Mouse (Mus musculus): Measurements from ENCODE around the gene Zfp217. TPM values are rescaled to one million over a fixed set of nuclear protein-coding genes. Genes with fewer than 3 reads are reported as not detected.

Zfp217 gene
- polyA plus RNA-seq, 1 experiment from 2014 or later = 4.1 TPM

DNA sequence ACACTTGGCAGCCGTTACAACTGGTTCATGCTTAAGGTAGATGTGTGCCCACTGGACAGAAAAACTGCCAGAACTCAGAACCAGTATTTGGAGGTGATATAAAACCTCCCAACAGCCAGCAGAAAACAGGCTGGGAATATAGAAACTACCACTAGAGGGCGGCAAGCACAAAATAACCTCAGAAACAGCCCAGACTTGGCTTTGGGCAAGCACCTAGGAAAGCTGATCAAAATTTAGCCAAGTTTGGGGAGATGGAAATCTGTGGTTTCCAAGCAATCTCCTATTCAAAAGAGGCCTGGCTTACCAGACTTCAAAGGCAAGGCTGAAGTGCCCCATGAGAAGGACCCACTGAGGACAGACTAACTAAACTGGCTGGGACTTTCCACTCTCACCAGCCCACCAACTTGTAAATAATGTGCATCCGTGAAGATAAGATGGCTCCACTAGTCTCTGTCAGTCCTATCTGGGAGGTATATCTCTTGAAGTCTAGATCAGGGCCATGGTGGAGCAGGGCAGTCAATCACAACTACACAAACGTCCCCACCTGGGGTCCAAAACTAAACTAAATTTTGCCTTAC is 31.1 kb downstream of the Zfp217 start:
- no peaks in the 10 kb centered on the region for H3K27me3 ChIP-seq
- peaks cover 72% of the 10 kb centered on the region for H3K36me3 ChIP-seq
- H3K9me3 ChIP-seq (replicated peaks) = no peaks in the 10 kb centered on the region
- no peak for ATAC-seq (ENCODE audit: insufficient number of reproducible peaks, low FRiP score, low TSS enrichment, low read depth)
- H3K9ac ChIP-seq = no peak overlapping the region
- no peak overlapping the region for H3K4me3 ChIP-seq (replicated peaks)
- H3K27ac ChIP-seq (replicated peaks) = peak overlapping the region; percentile 23; the same call in 1 of the 2 replicates
- no peak overlapping the region for H3K4me2 ChIP-seq (replicated peaks)
- peaks cover 16% of the 10 kb centered on the region for H3K4me1 ChIP-seq
- WGBS = 40% methylated on average over 4 of the region's 4 CpGs

DNA sequence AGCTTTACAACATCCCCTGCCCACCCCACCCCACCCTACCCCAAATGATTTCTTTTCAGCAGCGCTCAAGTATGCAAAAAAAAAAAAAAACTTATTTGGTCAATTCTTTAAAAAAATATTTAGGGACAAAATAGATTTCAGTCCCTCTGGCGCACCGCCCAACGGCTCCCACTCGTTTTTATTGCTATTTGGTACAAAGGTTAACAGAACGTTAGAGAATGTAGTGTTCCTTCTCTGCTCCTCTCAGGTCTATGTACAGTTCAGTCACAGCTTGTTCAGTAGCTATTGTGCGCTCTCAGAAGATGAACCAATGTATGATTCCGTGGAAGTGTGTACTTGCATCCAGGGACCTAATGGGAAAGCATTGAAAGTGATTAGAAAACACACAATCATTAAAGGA is 37.6 kb downstream of the Zfp217 start:
- H3K27ac ChIP-seq (replicated peaks) = no peak overlapping the region
- H3K9me3 ChIP-seq (replicated peaks) = no peaks in the 10 kb centered on the region
- peaks cover 70% of the 10 kb centered on the region for H3K36me3 ChIP-seq
- no peak for ATAC-seq (ENCODE audit: insufficient number of reproducible peaks, low FRiP score, low TSS enrichment, low read depth)
- no peak overlapping the region for H3K9ac ChIP-seq
- no peaks in the 10 kb centered on the region for H3K27me3 ChIP-seq
- H3K4me1 ChIP-seq = no peaks in the 10 kb centered on the region
- no peak overlapping the region for H3K4me3 ChIP-seq (replicated peaks)
- WGBS = 86% methylated on average over 8 of the region's 8 CpGs
- H3K4me2 ChIP-seq (replicated peaks) = no peak overlapping the region

- Histone ChIP-seq H3K27me3 (no peaks in the 10 kb centered on the region), H3K9me3 (replicated peaks) (no peaks in the 10 kb centered on the region), H3K36me3 (peaks cover 62% of the 10 kb centered on the region), H3K9ac (no peak overlapping the region), H3K27ac (replicated peaks) (no peak overlapping the region), H3K4me2 (replicated peaks) (no peak overlapping the region), H3K4me3 (replicated peaks) (no peak overlapping the region), H3K4me1 (no peaks in the 10 kb centered on the region)
- ATAC-seq (ENCODE audit: insufficient number of reproducible peaks, low FRiP score, low TSS enrichment, low read depth) = no peak
- WGBS = 60% methylated on average over 5 of the region's 5 CpGs
These were observed 38.4 kb downstream of the Zfp217 start for GRCm38 (mm10) chr2:170109528-170109927.

DNA sequence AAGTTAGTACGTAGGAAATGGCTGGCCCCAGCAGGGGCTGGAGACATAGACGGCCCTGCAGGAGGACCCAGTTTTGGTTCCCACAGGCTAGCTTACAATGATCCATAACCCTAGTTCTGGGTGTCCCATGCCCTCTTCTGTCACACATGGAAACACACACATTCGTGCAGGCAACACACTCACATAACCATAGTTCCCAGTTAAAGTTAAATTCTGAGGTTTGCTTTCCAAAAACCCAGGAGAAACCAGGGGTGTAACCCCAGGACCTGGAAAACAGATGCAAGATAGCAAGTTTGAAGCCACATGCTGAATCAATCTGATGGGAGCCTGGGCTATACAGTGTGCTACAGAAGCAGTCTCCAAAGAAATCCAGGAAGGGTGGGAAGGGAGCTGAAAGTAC is 40.1 kb downstream of the Zfp217 start:
- ATAC-seq (ENCODE audit: insufficient number of reproducible peaks, low FRiP score, low TSS enrichment, low read depth) = no peak
- H3K36me3 ChIP-seq = peaks cover 45% of the 10 kb centered on the region

DNA sequence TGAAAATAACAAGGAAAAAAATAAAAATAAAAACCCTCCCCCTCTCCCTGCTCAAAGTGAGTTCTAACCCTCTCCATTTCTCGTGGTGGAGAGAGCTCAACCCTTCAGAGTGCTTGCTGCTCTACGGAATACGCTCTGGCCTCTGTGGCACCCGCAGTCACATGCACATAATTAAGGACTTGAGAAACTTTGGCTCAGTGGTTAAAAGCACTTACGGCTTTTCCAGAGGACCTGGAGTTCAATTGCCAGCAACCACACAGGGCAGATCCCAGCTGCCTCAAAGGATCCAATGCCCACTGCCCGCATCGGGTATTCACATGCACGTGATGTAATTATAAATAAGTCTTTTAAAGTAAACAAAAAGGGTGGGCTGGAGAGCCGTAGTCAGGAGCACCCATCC is 41.9 kb downstream of the Zfp217 start:
- H3K4me3 ChIP-seq (replicated peaks) = no peak overlapping the region
- no peaks in the 10 kb centered on the region for H3K4me1 ChIP-seq
- H3K27ac ChIP-seq (replicated peaks) = no peak overlapping the region
- no peaks in the 10 kb centered on the region for H3K9me3 ChIP-seq (replicated peaks)
- no peak overlapping the region for H3K9ac ChIP-seq
- 0 out of 2 replicates have a peak, but pooled peaks have one; percentile 12 for ATAC-seq (ENCODE audit: insufficient number of reproducible peaks, low FRiP score, low TSS enrichment, low read depth)
- no peak overlapping the region for H3K4me2 ChIP-seq (replicated peaks)
- no peaks in the 10 kb centered on the region for H3K27me3 ChIP-seq
- WGBS = 53% methylated on average over 9 of the region's 9 CpGs
- peaks cover 31% of the 10 kb centered on the region for H3K36me3 ChIP-seq

More for the DNA sequence above, 40.1 kb downstream of the Zfp217 start:
- Histone ChIP-seq H3K9ac (no peak overlapping the region), H3K27me3 (no peaks in the 10 kb centered on the region), H3K4me1 (no peaks in the 10 kb centered on the region), H3K9me3 (replicated peaks) (no peaks in the 10 kb centered on the region), H3K4me3 (replicated peaks) (no peak overlapping the region), H3K27ac (replicated peaks) (no peak overlapping the region), H3K4me2 (replicated peaks) (no peak overlapping the region)
- WGBS = 82% methylated on average over 3 of the region's 3 CpGs

GRCm38 (mm10) chr2:170104396-170104795 is 43.5 kb downstream of the Zfp217 start:
- no peaks in the 10 kb centered on the region for H3K4me1 ChIP-seq
- no peaks in the 10 kb centered on the region for H3K9me3 ChIP-seq (replicated peaks)
- peaks cover 15% of the 10 kb centered on the region for H3K36me3 ChIP-seq
- H3K27me3 ChIP-seq = no peaks in the 10 kb centered on the region
- no peak overlapping the region for H3K4me2 ChIP-seq (replicated peaks)
- no peak overlapping the region for H3K9ac ChIP-seq
- no peak overlapping the region for H3K27ac ChIP-seq (replicated peaks)
- 91% methylated on average over 6 of the region's 6 CpGs for WGBS
- no peak overlapping the region for H3K4me3 ChIP-seq (replicated peaks)
- ATAC-seq (ENCODE audit: insufficient number of reproducible peaks, low FRiP score, low TSS enrichment, low read depth) = no peak

DNA sequence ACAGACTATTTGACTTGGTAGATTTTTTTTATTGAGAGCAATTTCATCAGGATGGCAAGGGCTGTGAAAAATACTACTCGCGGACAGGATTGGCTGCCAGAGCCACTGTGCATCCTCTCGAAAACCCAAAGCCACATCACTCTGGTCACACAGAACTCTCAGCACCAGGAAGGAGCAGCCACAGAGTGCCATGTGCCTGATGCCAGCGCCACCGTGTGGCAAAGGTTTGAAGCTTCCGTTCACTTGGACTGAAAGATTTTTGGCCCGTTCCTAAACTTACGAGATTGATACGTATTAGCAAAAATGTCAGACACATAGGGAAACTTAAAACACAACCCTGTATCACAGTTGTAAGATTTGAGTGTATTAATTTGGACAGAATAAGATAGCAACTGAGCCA is 44.1 kb downstream of the Zfp217 start:
- Histone ChIP-seq H3K36me3 (peaks cover 9% of the 10 kb centered on the region; the same call in 1 of the 2 replicates), H3K4me3 (replicated peaks) (no peak overlapping the region), H3K9me3 (replicated peaks) (no peaks in the 10 kb centered on the region), H3K27ac (replicated peaks) (no peak overlapping the region), H3K4me2 (replicated peaks) (no peak overlapping the region), H3K27me3 (no peaks in the 10 kb centered on the region), H3K9ac (no peak overlapping the region), H3K4me1 (no peaks in the 10 kb centered on the region)
- WGBS = 48% methylated on average over 9 of the region's 9 CpGs
- no peak for ATAC-seq (ENCODE audit: insufficient number of reproducible peaks, low FRiP score, low TSS enrichment, low read depth)

DNA sequence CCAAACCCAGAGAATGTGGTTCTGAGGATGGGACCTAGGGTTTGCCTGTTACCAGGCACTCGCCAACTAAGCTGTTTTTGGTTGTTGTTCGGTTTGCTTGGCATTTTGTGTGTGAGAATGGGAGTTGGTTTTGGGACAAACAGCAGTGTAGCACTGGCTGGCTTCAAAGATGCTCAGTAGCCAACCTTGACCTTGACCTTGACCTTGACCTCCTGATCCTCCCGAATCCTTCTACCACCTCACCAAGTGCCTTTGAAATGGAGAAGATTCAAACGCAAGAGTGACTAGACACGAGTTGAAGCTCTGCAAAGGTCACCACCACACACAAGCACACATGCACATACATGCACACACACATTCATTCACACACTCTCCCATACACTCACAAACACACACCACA is 44.6 kb downstream of the Zfp217 start:
- 74% methylated on average over 5 of the region's 5 CpGs for WGBS
- H3K27ac ChIP-seq (replicated peaks) = no peak overlapping the region
- peaks cover 7% of the 10 kb centered on the region; the same call in 1 of the 2 replicates for H3K36me3 ChIP-seq
- H3K4me1 ChIP-seq = no peaks in the 10 kb centered on the region
- H3K9me3 ChIP-seq (replicated peaks) = no peaks in the 10 kb centered on the region
- H3K27me3 ChIP-seq = no peaks in the 10 kb centered on the region
- no peak overlapping the region for H3K4me2 ChIP-seq (replicated peaks)
- no peak overlapping the region for H3K4me3 ChIP-seq (replicated peaks)
- no peak for ATAC-seq (ENCODE audit: insufficient number of reproducible peaks, low FRiP score, low TSS enrichment, low read depth)
- no peak overlapping the region for H3K9ac ChIP-seq

- Histone ChIP-seq H3K4me2 (replicated peaks) (no peak overlapping the region), H3K36me3 (peaks cover under 1% of the 10 kb centered on the region; the same call in 1 of the 2 replicates), H3K9ac (no peak overlapping the region), H3K27ac (replicated peaks) (no peak overlapping the region), H3K4me1 (no peaks in the 10 kb centered on the region), H3K9me3 (replicated peaks) (no peaks in the 10 kb centered on the region), H3K27me3 (no peaks in the 10 kb centered on the region), H3K4me3 (replicated peaks) (no peak overlapping the region)
- ATAC-seq (ENCODE audit: insufficient number of reproducible peaks, low FRiP score, low TSS enrichment, low read depth) = no peak
- WGBS = 75% methylated on average over 7 of the region's 7 CpGs
These were observed 46.0 kb downstream of the Zfp217 start for GRCm38 (mm10) chr2:170101932-170102331.

DNA sequence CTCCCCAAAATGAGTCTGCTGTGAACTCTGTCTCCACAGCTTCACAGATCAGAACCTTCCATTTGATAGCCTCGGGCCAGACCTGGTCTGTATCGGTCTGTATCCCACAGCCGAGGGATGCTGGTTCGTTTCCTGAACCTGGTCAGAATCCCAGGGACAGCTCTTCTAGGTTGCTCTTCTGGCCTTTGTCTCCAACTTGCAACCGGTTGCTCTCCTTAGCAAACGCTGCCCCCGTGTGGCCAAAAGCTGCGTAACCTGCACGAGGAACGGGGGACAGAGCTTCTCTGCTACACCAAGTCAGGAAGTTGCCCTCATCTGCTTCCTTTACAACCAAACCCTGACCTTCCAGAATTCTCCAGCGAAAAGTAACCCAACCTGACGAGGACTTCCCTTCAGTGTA is 46.8 kb downstream of the Zfp217 start:
- 2% methylated on average over 12 of the region's 12 CpGs for WGBS
- H3K4me3 ChIP-seq (replicated peaks) = no peak overlapping the region
- H3K9me3 ChIP-seq (replicated peaks) = no peaks in the 10 kb centered on the region
- H3K27me3 ChIP-seq = no peaks in the 10 kb centered on the region
- H3K4me1 ChIP-seq = no peaks in the 10 kb centered on the region
- H3K36me3 ChIP-seq = no peaks in the 10 kb centered on the region
- no peak for ATAC-seq (ENCODE audit: insufficient number of reproducible peaks, low FRiP score, low TSS enrichment, low read depth)
- no peak overlapping the region for H3K4me2 ChIP-seq (replicated peaks)
- no peak overlapping the region for H3K9ac ChIP-seq
- H3K27ac ChIP-seq (replicated peaks) = no peak overlapping the region

DNA sequence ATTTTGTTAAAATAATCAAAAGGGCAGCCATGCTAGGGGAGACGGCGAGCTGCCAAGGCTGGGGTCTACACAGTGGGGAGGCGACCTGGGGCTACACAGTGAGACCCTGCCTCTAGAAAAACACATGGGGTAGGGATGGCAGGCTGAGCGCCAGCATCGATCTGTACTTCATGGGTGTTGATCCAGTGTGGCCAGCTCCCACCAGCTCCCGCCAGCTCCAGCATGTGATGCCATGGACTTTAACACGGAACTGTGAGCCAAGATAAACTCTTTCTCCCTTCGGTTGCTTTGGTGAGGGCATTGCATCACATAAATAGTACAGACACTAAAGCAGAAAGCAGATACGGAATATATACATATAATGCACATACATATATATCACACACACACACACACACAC is 53.0 kb downstream of the Zfp217 start:
- no peak overlapping the region for H3K4me3 ChIP-seq (replicated peaks)
- H3K27me3 ChIP-seq = no peaks in the 10 kb centered on the region
- no peak overlapping the region for H3K4me2 ChIP-seq (replicated peaks)
- H3K9me3 ChIP-seq (replicated peaks) = no peaks in the 10 kb centered on the region
- H3K36me3 ChIP-seq = no peaks in the 10 kb centered on the region
- H3K4me1 ChIP-seq = no peaks in the 10 kb centered on the region
- no peak overlapping the region for H3K9ac ChIP-seq
- WGBS = 80% methylated on average over 9 of the region's 9 CpGs
- no peak for ATAC-seq (ENCODE audit: insufficient number of reproducible peaks, low FRiP score, low TSS enrichment, low read depth)
- H3K27ac ChIP-seq (replicated peaks) = no peak overlapping the region

DNA sequence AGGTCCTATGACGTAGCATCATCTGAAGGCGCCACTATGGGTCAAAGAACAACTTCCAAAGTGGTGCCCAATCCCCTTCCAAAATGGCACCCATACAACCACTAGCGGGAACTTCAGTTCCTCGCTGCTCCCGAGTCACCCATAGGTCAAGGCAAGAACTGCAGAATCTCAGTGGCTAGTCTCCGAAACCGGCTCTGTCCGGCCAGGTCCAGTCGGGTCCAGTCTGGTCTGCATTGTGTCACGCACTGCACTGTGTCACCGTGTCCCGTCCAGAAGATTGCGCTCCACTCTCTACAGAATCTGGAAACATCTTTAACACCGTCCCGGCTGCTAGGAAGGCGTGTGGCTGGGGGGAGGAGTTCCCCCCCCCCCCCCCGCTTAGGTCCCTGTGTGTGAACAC is 53.7 kb downstream of the Zfp217 start:
- ATAC-seq (ENCODE audit: insufficient number of reproducible peaks, low FRiP score, low TSS enrichment, low read depth) = no peak; the same call in 1 of the 2 replicates
- H3K4me3 ChIP-seq (replicated peaks) = no peak overlapping the region
- WGBS = 91% methylated on average over 17 of the region's 17 CpGs
- H3K9ac ChIP-seq = no peak overlapping the region
- no peak overlapping the region for H3K4me2 ChIP-seq (replicated peaks)
- no peak overlapping the region for H3K27ac ChIP-seq (replicated peaks)
- no peaks in the 10 kb centered on the region for H3K4me1 ChIP-seq
- H3K9me3 ChIP-seq (replicated peaks) = no peaks in the 10 kb centered on the region
- H3K36me3 ChIP-seq = no peaks in the 10 kb centered on the region
- H3K27me3 ChIP-seq = no peaks in the 10 kb centered on the region

Measured in embryonic facial prominence, embryonic 15.5 days (tissue).